Mouse (Mus musculus) olfactory bulb, adult 2 months (tissue): ENCODE results near the gene Mrln. TPM values are rescaled to one million over a fixed set of nuclear protein-coding genes. Genes with fewer than 3 reads are reported as not detected.

Source experiments
- H3K27ac ChIP-seq: fragments of 200-500 bp; 2 replicates; pipeline ENCODE4 v1.5.1; 2012; ENCODE audit warnings: low read depth, low read length; ENCODE audit not compliant: insufficient read depth
- H3K4me1 ChIP-seq: fragments of 200-500 bp; 2 replicates; pipeline ENCODE4 v1.6.1; 2012; ENCODE audit warnings: low read length; ENCODE audit not compliant: control insufficient read depth, insufficient read depth
- H3K4me3 ChIP-seq: fragments of 200-500 bp; 2 replicates; pipeline ENCODE4 v1.5.1; 2012; ENCODE audit warnings: mild to moderate bottlenecking, low read depth, low read length, moderate library complexity; ENCODE audit not compliant: insufficient read depth
- CTCF ChIP-seq: fragments of 200-500 bp; IDR thresholded peaks from 2 replicates; pipeline ENCODE4 v1.5.1; 2012; ENCODE audit warnings: low read depth, mild to moderate bottlenecking, low read length, moderate library complexity; ENCODE audit not compliant: insufficient read depth
- POLR2A ChIP-seq: fragments of 200-500 bp; IDR thresholded peaks from 2 replicates; pipeline ENCODE4 v1.6.1; 2012; ENCODE audit warnings: mild to moderate bottlenecking, low read depth, low read length, moderate library complexity; ENCODE audit not compliant: insufficient read depth
- WGBS: fragments of 180-500 bp; shearing (Covaris S2); methylation state at CpG from one replicate; pipeline ENCODE4 v1.1.7; 2018; 5-methylcytosine and 5-hydroxymethylcytosine counted together
- polyA plus RNA-seq: library from polyadenylated mRNA; stranded (reverse); fragments of >200 nt; gene quantifications from 2 replicates; pipeline ENCODE4 v1.2.4, GENCODE M21; 2012; ENCODE audit warnings: low replicate concordance; ENCODE audit not compliant: missing spikeins, insufficient read depth, insufficient read length

The Mrln gene
- polyA plus RNA-seq, 1 experiment: not detected

DNA sequence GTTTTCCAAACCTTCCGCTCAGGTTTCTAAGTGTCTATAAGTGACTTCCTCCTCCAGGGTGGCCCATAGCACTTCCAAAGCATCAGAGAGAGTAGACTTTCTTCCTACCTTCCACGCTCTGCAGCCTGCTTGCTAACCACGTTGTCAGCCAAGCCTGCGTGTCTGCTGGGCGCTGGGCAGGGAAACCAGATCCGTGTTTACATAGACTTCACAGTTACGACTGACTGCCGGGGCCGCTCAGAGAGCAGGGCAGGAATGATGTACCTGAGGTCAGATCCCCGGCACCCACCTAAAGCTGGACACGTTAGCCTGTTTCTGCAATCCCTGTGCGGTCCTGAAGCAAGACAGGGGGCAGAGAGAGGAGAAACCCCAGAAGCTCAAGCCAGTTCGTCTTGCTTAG is 36.1 kb upstream of the Mrln start:
- Histone ChIP-seq H3K4me1 (peaks cover 20% of the 10 kb centered on the region), H3K27ac (no peak overlapping the region), H3K4me3 (no peak overlapping the region)
- WGBS: 87% methylated on average over 13 of the region's 13 CpGs
- TF ChIP-seq POLR2A (no peak), CTCF (no peak)

DNA sequence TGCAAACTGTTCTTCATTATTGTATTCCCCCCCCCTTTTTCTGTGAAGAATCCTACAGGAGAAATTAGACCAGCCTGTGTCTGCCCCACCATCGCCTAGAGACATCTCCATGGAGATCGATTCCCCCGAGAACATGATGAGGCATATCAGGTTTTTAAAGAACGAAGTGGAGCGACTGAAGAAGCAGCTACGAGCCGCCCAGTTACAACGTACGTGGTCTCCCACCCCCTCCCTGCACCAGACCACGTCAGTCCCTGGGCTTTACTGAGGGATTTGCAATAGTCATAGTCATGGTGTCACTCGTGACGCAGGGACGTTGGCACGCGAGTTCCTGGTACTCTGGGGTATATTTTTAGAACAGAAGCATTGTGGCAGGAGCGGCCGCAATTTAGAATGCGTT is 35.4 kb upstream of the Mrln start:
- Histone ChIP-seq H3K4me3 (no peak overlapping the region), H3K27ac (no peak overlapping the region; the same call in 1 of the 2 replicates), H3K4me1 (peaks cover 16% of the 10 kb centered on the region)
- WGBS: 50% methylated on average over 18 of the region's 18 CpGs
- TF ChIP-seq POLR2A: no peak
- TF ChIP-seq CTCF: no peak

- Histone ChIP-seq H3K4me1 (peaks cover 18% of the 10 kb centered on the region), H3K27ac (no peak overlapping the region), H3K4me3 (no peak overlapping the region)
- TF ChIP-seq CTCF: peak; percentile 58
- TF ChIP-seq POLR2A: no peak
- WGBS: 65% methylated on average over 3 of the region's 3 CpGs
Observed at GRCm38 (mm10) chr10:70173314-70173713, 31.1 kb upstream of the Mrln start.

- WGBS: 80% methylated on average over 16 of the region's 16 CpGs
- H3K4me3 ChIP-seq: no peak overlapping the region
- TF ChIP-seq POLR2A (no peak), CTCF (no peak)
- no peak overlapping the region for H3K27ac ChIP-seq
- peaks cover 9% of the 10 kb centered on the region; the same call in 1 of the 2 replicates for H3K4me1 ChIP-seq
Observed at GRCm38 (mm10) chr10:70174494-70175190, 29.8 kb upstream of the Mrln start.

- H3K4me3 ChIP-seq: no peak overlapping the region
- H3K4me1 ChIP-seq: peaks cover 15% of the 10 kb centered on the region
- 87% methylated on average over 9 of the region's 9 CpGs for WGBS
- TF ChIP-seq POLR2A: no peak
- TF ChIP-seq CTCF: no peak
- no peak overlapping the region for H3K27ac ChIP-seq
Observed at GRCm38 (mm10) chr10:70180727-70181126, 23.7 kb upstream of the Mrln start.

DNA sequence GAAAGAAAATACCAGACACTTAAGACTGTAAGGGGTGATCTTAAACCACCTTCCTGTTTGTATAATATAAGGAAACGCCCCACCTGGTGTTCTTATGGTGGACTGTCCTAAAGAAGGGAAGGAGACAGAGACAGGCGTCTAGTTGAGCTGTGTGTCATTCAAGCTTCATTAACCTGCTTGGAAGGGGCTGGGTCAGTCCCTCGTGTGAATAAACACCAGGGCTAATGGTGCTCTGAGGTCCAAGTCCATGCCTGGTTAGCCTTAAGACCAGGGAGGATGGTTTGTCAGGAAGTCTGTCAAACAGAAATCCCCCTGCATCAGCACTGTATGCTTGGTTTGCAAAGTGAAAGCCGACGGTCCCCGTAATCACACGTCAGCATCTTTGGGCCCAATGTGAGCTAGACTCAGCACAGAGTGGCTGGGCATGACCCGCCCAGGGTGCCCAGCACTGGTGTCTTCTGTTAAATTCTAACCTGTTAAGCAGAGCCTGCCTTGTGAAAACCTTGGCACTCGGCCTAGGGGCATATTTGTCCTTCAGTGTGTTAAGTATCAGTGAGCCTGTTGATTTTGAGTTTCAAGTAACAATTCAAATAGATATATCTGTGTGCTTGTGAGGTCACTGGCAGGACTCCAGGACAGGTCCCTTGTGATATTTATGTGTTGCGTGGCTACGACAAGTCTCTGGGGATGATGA is 23.0 kb upstream of the Mrln start:
- no peak for TF ChIP-seq CTCF
- no peak for TF ChIP-seq POLR2A
- Histone ChIP-seq H3K4me1 (peaks cover 13% of the 10 kb centered on the region), H3K27ac (no peak overlapping the region), H3K4me3 (no peak overlapping the region)
- 88% methylated on average over 11 of the region's 11 CpGs for WGBS

DNA sequence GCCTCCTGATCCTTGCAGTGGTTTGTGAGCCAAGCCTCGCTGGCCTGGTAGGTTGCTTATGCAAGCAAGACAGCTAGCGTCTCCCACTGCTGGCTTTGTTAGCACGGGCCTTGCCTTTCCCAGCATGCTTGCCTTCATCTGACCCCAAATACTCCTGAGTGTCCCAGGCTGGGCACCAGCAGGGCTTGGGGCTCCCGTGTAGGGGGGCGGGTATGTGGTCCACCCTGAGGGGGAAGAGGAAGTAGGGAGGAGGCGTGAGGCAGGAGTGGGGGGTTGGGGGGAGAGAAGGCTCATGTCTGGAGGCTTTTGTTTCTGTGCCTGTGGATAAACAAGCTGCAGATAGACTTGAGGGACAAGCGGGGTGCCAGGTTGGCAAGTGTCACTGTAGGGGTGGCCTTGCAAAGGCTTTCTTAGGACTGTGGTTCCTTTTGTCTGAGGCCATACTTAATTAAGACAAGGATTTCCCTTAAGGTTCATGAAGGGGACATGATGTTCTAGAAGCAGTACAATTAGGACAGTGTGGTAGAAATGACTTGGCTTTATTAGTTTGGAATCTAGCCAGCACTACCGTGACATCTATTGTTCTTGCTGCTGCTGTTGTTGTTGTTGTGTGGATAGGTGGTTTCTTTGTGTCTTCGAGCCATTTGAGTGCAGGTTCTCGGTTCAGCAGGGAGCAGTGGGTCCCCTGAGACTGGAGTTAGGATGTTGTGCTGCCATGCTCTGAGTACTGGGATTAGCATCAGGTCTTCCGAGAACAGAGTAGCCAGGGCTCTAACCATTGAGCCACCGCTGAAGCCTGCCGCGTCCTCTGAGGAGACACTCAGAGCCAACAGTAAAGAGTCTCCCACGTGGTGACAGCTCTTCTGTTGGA is 21.0 kb upstream of the Mrln start:
- TF ChIP-seq CTCF (no peak), POLR2A (no peak)
- Histone ChIP-seq H3K4me1 (peaks cover 13% of the 10 kb centered on the region), H3K27ac (peak overlapping the region; percentile 64; the same call in 1 of the 2 replicates), H3K4me3 (no peak overlapping the region)
- WGBS: 51% methylated on average over 15 of the region's 15 CpGs

DNA sequence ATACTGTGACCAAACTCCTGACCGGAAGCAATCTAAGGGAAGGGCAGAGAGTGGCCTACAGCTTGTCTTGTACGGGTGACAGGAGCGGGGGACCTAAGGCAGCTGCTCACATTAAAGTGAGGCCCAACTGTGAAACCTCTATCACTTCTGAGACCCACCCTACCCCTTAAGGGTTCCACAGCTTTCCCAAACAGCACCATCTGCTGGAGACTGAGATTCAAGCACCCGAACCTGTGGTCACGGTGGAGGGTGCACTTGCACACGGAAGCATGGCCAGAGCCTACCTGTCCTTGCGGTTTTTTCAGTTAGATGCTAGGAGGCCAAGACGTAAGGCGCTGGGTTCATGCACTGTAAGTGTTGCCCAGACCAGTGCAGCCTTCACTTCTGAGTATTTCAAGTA is 18.3 kb upstream of the Mrln start:
- 79% methylated on average over 9 of the region's 9 CpGs for WGBS
- peak; percentile 55 for TF ChIP-seq CTCF
- TF ChIP-seq POLR2A: no peak
- H3K27ac ChIP-seq: no peak overlapping the region
- peaks cover 20% of the 10 kb centered on the region for H3K4me1 ChIP-seq
- H3K4me3 ChIP-seq: no peak overlapping the region
